In the genomic region with DNA sequence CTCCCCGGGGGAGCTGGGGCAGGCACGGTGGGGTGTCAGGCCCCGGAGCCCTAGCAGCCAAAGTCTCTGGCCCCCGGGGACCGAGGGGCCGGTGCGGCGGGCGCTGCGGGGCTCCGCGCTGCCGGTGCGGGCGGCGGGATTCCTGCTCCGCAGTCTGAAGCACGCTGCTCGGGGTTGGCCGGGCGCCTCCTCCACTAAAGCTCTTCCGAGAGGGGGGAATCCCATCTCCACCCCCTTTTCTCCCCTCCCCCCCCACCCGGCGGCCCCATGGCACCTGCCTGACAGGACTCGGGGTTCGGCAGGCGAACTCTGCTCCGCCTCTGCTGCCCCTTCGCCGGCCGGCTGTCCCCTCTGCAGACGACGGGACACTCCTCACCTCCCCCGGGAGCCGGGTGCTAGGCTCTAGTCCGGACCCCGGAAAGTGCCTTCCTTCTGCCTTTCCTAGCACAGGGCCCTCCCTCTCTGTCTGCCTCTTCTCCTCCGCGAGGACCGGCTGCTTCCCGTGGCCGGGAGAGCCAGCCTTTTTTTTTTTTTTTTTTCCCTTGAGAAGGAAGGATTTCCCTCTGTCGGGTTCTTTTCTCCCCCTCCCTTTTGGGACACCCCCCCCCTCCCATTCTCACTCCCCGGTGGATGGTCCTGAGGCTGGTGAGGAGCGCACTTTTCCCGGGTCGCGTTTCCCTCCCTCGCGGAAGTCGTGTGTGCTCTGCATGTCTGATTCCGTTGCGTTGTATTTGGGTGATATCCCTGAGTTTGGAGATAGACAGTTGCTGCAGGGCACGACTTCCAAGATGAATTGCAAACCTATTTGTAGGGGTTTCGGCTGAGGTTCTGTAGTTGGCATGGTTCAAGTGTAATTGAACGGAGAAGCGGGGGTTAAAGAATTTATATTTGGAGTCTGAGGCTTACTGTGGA, we compare ENCODE assay signal across 8 mouse cellular contexts. TPM values are rescaled to one million over a fixed set of nuclear protein-coding genes. Genes with fewer than 3 reads are reported as not detected.
DNase-seq lines count a peak whose midpoint lies in the region; ATAC-seq and TF ChIP-seq lines count a peak whose summit lies in the region.

No protein-coding gene starts in this region.

- ATAC-seq in forebrain, embryonic 14.5 days: peak; percentile 46
- peak; percentile 12; the same call in 1 of the 2 replicates for ATAC-seq in lung, embryonic 15.5 days (ENCODE audit: borderline replicate concordance, extremely low read depth, low FRiP score, low TSS enrichment)

- H3K9ac ChIP-seq in CH12.LX (ENCODE audit: insufficient read depth, low read depth): peak overlapping the region; percentile 70
- H3K9ac ChIP-seq in forebrain, embryonic 14.5 days (ENCODE audit: low read length): peak overlapping the region; percentile 89
- peak overlapping the region; percentile 84 for H3K9ac ChIP-seq in lung, embryonic 15.5 days

- TF ChIP-seq EP300 in CH12.LX (IDR thresholded peaks at IDR 0.05; ENCODE audit: low read length): no peak

- no peaks in the 10 kb centered on the region for H3K36me3 ChIP-seq in CH12.LX (replicated peaks in 1 of 2; ENCODE audit: control insufficient read depth in 1 of 2, insufficient read depth in 1 of 2, low read length in 1 of 2)
- H3K36me3 ChIP-seq in forebrain, embryonic 14.5 days (ENCODE audit: control insufficient read depth, insufficient read depth, low read length): no peaks in the 10 kb centered on the region
- H3K36me3 ChIP-seq in lung, embryonic 15.5 days: no peaks in the 10 kb centered on the region

- intact Hi-C loops in heart, postnatal 25 days (cut with DNase I): loop anchor here (5.0 to 10.0 kb wide), 2 partner anchors 520 to 628 kb away; partner anchors contain the start of gene Mpp5

- TF ChIP-seq POLR2A in CH12.LX (IDR thresholded peaks at IDR 0.05; ENCODE audit: low read depth, low read length): 0 out of 2 replicates have a peak, but pooled peaks have one; percentile 33

- WGBS in forebrain, embryonic 14.5 days: under 1% methylated on average over 39 of the region's 57 CpGs
- under 1% methylated on average over 52 of the region's 57 CpGs for WGBS in lung, embryonic 15.5 days

- H3K27me3 ChIP-seq in CH12.LX (replicated peaks): no peaks in the 10 kb centered on the region
- no peaks in the 10 kb centered on the region for H3K27me3 ChIP-seq in forebrain, embryonic 14.5 days (replicated peaks; ENCODE audit: control insufficient read depth, insufficient read depth, low read length)
- no peaks in the 10 kb centered on the region for H3K27me3 ChIP-seq in lung, embryonic 15.5 days

- TF ChIP-seq RAD21 in CH12.LX (IDR thresholded peaks at IDR 0.05; ENCODE audit: low read depth, low read length): no peak

- dilution Hi-C loops in CH12.LX (cut with MboI; ENCODE audit: extremely low pct_ligation_motif_present, extremely low pct_unique_long_range_greater_than_20kb, low sequenced_read_pairs): no loop called here

- peak; percentile 33 for DNase-seq in CH12.LX (ENCODE audit: extremely low read depth)
- peak; percentile 66 for DNase-seq in forebrain, embryonic 14.5 days (ENCODE audit: low spot score)
- DNase-seq in heart, postnatal 25 days (ENCODE audit: low spot score): peak; percentile 10
- peak; percentile 29 to 39 for DNase-seq in layer of hippocampus, adult 8-10 months (ENCODE audit: low spot score in 2 of 2)
- DNase-seq in ovary, postnatal 14 days (ENCODE audit: low spot score): peak; percentile 35
- DNase-seq in thymus, postnatal 14 days: peak; percentile 59

- no peaks in the 10 kb centered on the region for H3K9me3 ChIP-seq in CH12.LX (replicated peaks; ENCODE audit: low read length)
- H3K9me3 ChIP-seq in forebrain, embryonic 14.5 days (replicated peaks; ENCODE audit: control insufficient read depth, low read length): no peaks in the 10 kb centered on the region
- no peaks in the 10 kb centered on the region for H3K9me3 ChIP-seq in lung, embryonic 15.5 days

- H3K4me1 ChIP-seq in CH12.LX (ENCODE audit: control insufficient read depth in 1 of 2, insufficient read depth in 2 of 2): peaks cover 2 to 13% of the 10 kb centered on the region in 2 experiments; a peak in 3 of 4 replicates
- H3K4me1 ChIP-seq in brown adipose tissue, adult 24 weeks (ENCODE audit: control insufficient read depth, insufficient read depth, insufficient read length, low read length): no peaks in the 10 kb centered on the region; the same call in 1 of the 2 replicates
- H3K4me1 ChIP-seq in forebrain, embryonic 14.5 days (ENCODE audit: control insufficient read depth, insufficient read depth, low read length): peaks cover 7% of the 10 kb centered on the region
- peaks cover 4% of the 10 kb centered on the region for H3K4me1 ChIP-seq in lung, embryonic 15.5 days

- peak overlapping the region; percentile 67 to 88 (median 86) for H3K4me3 ChIP-seq in CH12.LX (replicated peaks in 1 of 3; ENCODE audit: low read depth in 2 of 3, low read length in 2 of 3, poor library complexity in 1 of 3)
- H3K4me3 ChIP-seq in brown adipose tissue, adult 24 weeks (ENCODE audit: insufficient read depth, low read depth, low read length): peak overlapping the region; percentile 92
- H3K4me3 ChIP-seq in forebrain, embryonic 14.5 days (ENCODE audit: low read depth, low read length): peak overlapping the region; percentile 74
- H3K4me3 ChIP-seq in lung, embryonic 15.5 days: peak overlapping the region; percentile 98

- peak overlapping the region; percentile 63; the same call in 1 of the 2 replicates for H3K27ac ChIP-seq in CH12.LX (ENCODE audit: insufficient read depth, low read depth)
- H3K27ac ChIP-seq in brown adipose tissue, adult 24 weeks (replicated peaks; ENCODE audit: low read depth, low read length): peak overlapping the region; percentile 64
- peak overlapping the region; percentile 97 for H3K27ac ChIP-seq in forebrain, embryonic 14.5 days (ENCODE audit: low read depth, low read length)
- peak overlapping the region; percentile 100 for H3K27ac ChIP-seq in lung, embryonic 15.5 days

- H3K79me2 ChIP-seq in CH12.LX (replicated peaks; ENCODE audit: control insufficient read depth, extremely low read depth, insufficient read depth, poor library complexity, severe bottlenecking): peaks cover 13% of the 10 kb centered on the region

- no peak for TF ChIP-seq CTCF in CH12.LX (conservative IDR thresholded peaks at IDR 0.05 in 1 of 2, IDR thresholded peaks at IDR 0.05 in 1 of 2; ENCODE audit: low read depth in 2 of 2, low read length in 2 of 2)

- in situ Hi-C loops in CH12.LX (cut with MboI; ENCODE audit: low pct_ligation_motif_present, low pct_unique_long_range_greater_than_20kb, low sequenced_read_pairs): no loop called here

- H3K4me2 ChIP-seq in CH12.LX (ENCODE audit: insufficient read depth, low read depth, poor library complexity, severe bottlenecking): peak overlapping the region; percentile 95
- peak overlapping the region; percentile 73 for H3K4me2 ChIP-seq in forebrain, embryonic 14.5 days (ENCODE audit: low read length)
- H3K4me2 ChIP-seq in lung, embryonic 15.5 days: peak overlapping the region; percentile 82

TF ChIP-seq in CH12.LX, 34 proteins besides CTCF, POLR2A, EP300 and RAD21:
- TF ChIP-seq UBTF (IDR thresholded peaks at IDR 0.05; ENCODE audit: low read depth, low read length): no peak
- 0 out of 2 replicates have a peak, but pooled peaks have one; percentile 13 for TF ChIP-seq MAX (IDR thresholded peaks at IDR 0.05; ENCODE audit: low read length)
- peak; percentile 21; the same call in 1 of the 2 replicates for TF ChIP-seq BHLHE40 (IDR thresholded peaks at IDR 0.05; ENCODE audit: low read depth, low read length)
- peak; percentile 42; the same call in 1 of the 2 replicates for TF ChIP-seq ZNF384 (IDR thresholded peaks at IDR 0.05; ENCODE audit: low read depth, low read length)
- TF ChIP-seq E2F4 (IDR thresholded peaks at IDR 0.05; ENCODE audit: insufficient replicate concordance, low read depth, low read length): no peak
- TF ChIP-seq CHD2 (IDR thresholded peaks at IDR 0.05; ENCODE audit: low read length): peak; percentile 46

RNA-seq across cellular contexts. Expression of gene Gphn, which starts 1.1 kb away (rescaled TPM):
- total RNA-seq in CH12.LX (2012; rRNA removed): 18.5 and 22.4 TPM in 2 replicates
- 16.8 and 18.2 TPM in 2 replicates for total RNA-seq in CH12.LX (2014; rRNA removed)
- polyA plus RNA-seq in CH12.LX (2012; ENCODE audit: insufficient read length, low read depth): 13.9 and 16.3 TPM in 2 replicates
- polyA plus RNA-seq in brown adipose tissue, adult 24 weeks (2012; ENCODE audit: insufficient read depth, insufficient read length, missing spikeins): 27.0 and 28.8 TPM in 2 replicates
- 36.7 and 39.5 TPM in 2 replicates for polyA plus RNA-seq in forebrain, embryonic 14.5 days (2014; fragmentation: Nextera tagmentation; extraction: Ambion mirVana)
- total RNA-seq in heart, postnatal 25 days (2021): 10 to 100 TPM; 22.4 to 23.9 TPM
- 10 to 100 TPM; 58.3 to 68.6 (median 67.5) TPM for total RNA-seq in layer of hippocampus, adult 8-10 months (2022)
- 13.6 and 14.6 TPM in 2 replicates for polyA plus RNA-seq in lung, embryonic 15.5 days (2015; fragmentation: Nextera tagmentation; extraction: Ambion mirVana)

RNA-seq across cellular contexts. Expression of gene Gm6657, which starts 33.2 kb away (rescaled TPM):
- not detected in 2 replicates for total RNA-seq in CH12.LX (2012; rRNA removed)
- total RNA-seq in CH12.LX (2014; rRNA removed): not detected in 2 replicates
- polyA plus RNA-seq in CH12.LX (2012; ENCODE audit: insufficient read length, low read depth): not detected in 2 replicates
- polyA plus RNA-seq in brown adipose tissue, adult 24 weeks (2012; ENCODE audit: insufficient read depth, insufficient read length, missing spikeins): not detected in 2 replicates
- not detected in 2 replicates for polyA plus RNA-seq in forebrain, embryonic 14.5 days (2014; fragmentation: Nextera tagmentation; extraction: Ambion mirVana)
- total RNA-seq in heart, postnatal 25 days (2021): not detected
- not detected for total RNA-seq in layer of hippocampus, adult 8-10 months (2022)
- polyA plus RNA-seq in lung, embryonic 15.5 days (2015; fragmentation: Nextera tagmentation; extraction: Ambion mirVana): not detected in 2 replicates

Comparison
In these comparisons a context has a peak if more than half of its experiments do, and no peak if none do; other contexts are left out.
1. Peak in every context shown above with its lines: DNase-seq, ATAC-seq, H3K4me3 ChIP-seq and H3K27ac ChIP-seq.
2. DNase-seq: peak in every context shown above with its lines; median percentile 66 in forebrain, embryonic 14.5 days; 59 in thymus, postnatal 14 days; 35 in ovary, postnatal 14 days; 34 in layer of hippocampus, adult 8-10 months; 33 in CH12.LX; 10 in heart, postnatal 25 days.